In the genomic region with DNA sequence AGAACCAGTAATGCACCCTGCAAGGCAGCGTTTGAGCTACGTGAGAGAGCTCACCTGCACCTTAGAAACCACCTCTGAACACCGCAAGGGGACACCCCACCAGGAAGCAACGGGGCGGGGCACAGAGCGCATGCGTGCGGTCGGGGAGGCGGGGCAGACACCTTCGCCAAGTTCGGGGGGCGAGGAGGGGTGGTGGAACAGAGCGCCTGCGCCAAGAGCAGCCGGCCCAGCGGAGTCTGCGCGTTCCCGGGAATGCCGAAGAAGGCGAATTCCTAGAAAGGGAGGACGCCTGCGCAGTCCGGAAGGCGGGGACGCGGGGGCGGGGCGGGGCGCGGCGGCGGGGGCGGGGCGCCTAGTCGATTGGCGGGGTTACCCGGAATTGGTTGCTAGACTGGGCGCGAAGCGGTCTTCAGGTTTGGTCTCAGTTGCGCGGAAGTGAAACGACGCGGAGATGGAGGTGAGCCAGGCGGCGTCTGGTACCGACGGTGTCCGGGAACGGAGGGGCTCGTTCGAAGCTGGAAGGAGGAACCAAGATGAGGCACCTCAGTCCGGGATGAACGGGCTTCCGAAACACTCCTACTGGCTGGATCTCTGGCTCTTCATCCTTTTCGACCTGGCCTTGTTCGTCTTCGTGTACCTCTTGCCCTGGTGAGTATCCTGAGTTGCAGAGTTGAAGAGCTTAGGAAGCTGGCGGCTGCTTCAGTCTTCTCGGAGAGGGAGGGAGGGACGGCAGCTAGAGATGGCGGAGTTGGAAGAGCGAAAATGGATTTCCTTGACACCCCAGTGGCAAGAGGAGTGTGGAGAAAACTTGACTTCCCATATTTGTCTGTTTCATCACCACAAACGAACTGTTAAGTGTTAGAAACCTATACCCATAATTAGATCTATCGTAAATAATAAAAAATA, we compare ENCODE assay signal across 8 mouse cellular contexts. TPM values are rescaled to one million over a fixed set of nuclear protein-coding genes. Genes with fewer than 3 reads are reported as not detected.
DNase-seq lines count a peak whose midpoint lies in the region; ATAC-seq and TF ChIP-seq lines count a peak whose summit lies in the region.

Gene 1810037I17Rik, plus strand, starts transcription at position 195 of the 906 bp plus-strand sequence.

- ATAC-seq in activated CD4-positive, CD25-positive, alpha-beta regulatory T cell, adult 4 months: peak; percentile 95

- peak within 1 kb of the TSS; percentile 90 for H3K4me3 ChIP-seq in cortical plate, adult 2 months (ENCODE audit: insufficient read depth, low read length)
- peak within 1 kb of the TSS; percentile 94 for H3K4me3 ChIP-seq in megakaryocyte, embryonic 14.5 days (replicated peaks)

- 0 out of 2 replicates have a peak, but pooled peaks have one; percentile 4 for TF ChIP-seq CTCF in cortical plate, adult 2 months (IDR thresholded peaks at IDR 0.05; ENCODE audit: extremely low read depth, insufficient read depth, low read length)

- peak; percentile 88 to 95 for DNase-seq in gastrocnemius, adult 8-10 months (ENCODE audit: low spot score in 2 of 2)
- peak; percentile 63 for DNase-seq in hindlimb bud, embryonic 11.5 days (ENCODE audit: extremely low spot score, low read depth, low spot score)
- peak; percentile 90 to 96 for DNase-seq in left cerebral cortex, adult 8-10 months (ENCODE audit: low spot score in 2 of 2)
- peak; percentile 98 for DNase-seq in right cerebral cortex, postnatal 10 days (ENCODE audit: low spot score in 2 of 2)
- DNase-seq in urinary bladder, postnatal 25 days (ENCODE audit: low spot score): peak; percentile 98

- no peaks in the 10 kb centered on the region for H3K9me3 ChIP-seq in megakaryocyte, embryonic 14.5 days

- peak; percentile 84 for TF ChIP-seq POLR2A in cortical plate, adult 2 months (IDR thresholded peaks at IDR 0.05; ENCODE audit: extremely low read depth, insufficient read depth, low read length)

- peak within 1 kb of the TSS; percentile 65 for H3K27ac ChIP-seq in cortical plate, adult 2 months (ENCODE audit: insufficient read depth, low read length)

- no peaks in the 10 kb centered on the region for H3K27me3 ChIP-seq in megakaryocyte, embryonic 14.5 days (replicated peaks)

- peaks cover 17% of the 10 kb centered on the region for H3K36me3 ChIP-seq in megakaryocyte, embryonic 14.5 days (replicated peaks; ENCODE audit: low read length)

- no peaks in the 10 kb centered on the region for H3K4me1 ChIP-seq in cortical plate, adult 2 months (ENCODE audit: control insufficient read depth, insufficient read depth, low read length)
- H3K4me1 ChIP-seq in megakaryocyte, embryonic 14.5 days: peaks cover 40% of the 10 kb centered on the region

RNA-seq across cellular contexts. Expression of gene 1810037I17Rik, which starts in this region (rescaled TPM):
- polyA plus RNA-seq in activated CD4-positive, CD25-positive, alpha-beta regulatory T cell, adult 4 months (2017; shearing (Covaris generic)): 100 to 1,000 TPM in 1 of 2 experiments, 10 to 100 TPM in 1; 97.1 to 130 TPM
- 70.8 and 80.5 TPM in 2 replicates for polyA plus RNA-seq in cortical plate, adult 2 months (2012; rRNA removed)
- 10 to 100 TPM; 21.3 to 24.1 (median 23.1) TPM for total RNA-seq in gastrocnemius, adult 8-10 months (2022)
- total RNA-seq in left cerebral cortex, adult 8-10 months (2022): 10 to 100 TPM; 51.5 to 62.1 (median 56.2) TPM
- 47.0 and 117 TPM in 2 replicates for polyA plus RNA-seq in megakaryocyte, embryonic 14.5 days (2012; ENCODE audit: insufficient read depth, low replicate concordance)

Comparison
In these comparisons a context has a peak if more than half of its experiments do, and no peak if none do; other contexts are left out.
1. Peak in every context shown above with its lines: DNase-seq, ATAC-seq, H3K4me3 ChIP-seq and H3K27ac ChIP-seq.